Mouse (Mus musculus): ENCODE results near the gene Ppp1r27. TPM values are rescaled to one million over a fixed set of nuclear protein-coding genes. Genes with fewer than 3 reads are reported as not detected.
A peak's percentile ranks its signal among the peaks of the same experiment; 100 is the strongest.

Ppp1r27 gene
- polyA plus RNA-seq, 1 experiment from 2014 or later: 1.2 TPM

DNA sequence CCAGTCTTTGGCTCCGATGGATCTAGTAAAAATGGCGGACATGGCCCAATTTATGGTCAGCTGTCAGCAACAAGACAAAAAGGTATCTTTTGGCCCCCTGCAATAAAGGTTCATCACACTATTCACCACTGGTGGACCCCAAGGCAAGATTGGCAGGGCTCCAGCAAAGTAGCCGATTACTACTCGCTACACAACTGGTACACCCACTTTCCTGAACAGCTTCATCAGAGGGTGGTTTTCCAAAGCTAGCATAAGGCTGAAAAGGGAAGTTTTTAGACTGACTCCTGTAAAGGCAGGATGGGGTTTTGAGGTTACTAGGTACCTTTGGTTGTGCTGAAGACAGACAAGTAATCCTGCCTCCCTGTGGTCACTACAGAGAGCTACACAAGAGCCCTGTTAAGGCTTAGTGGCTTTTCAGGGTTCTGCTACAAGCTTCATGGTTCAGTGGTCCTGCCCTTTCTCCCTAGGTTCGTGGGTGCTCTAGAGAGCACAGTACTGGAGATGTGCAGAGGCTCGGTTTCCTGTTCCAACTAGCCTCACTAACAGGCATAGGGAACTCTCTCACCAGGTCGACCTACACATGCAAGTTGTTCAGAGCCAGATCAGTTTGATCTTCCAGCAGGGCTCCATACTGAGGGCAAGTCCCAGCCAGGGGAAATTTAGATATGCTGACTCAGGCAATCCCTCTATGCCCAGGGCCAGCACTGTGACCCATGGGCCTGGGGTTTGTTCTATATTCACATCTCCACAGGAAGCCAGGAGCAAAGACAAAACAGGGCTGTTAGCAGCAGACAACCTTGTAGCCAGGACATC, 26.5 kb upstream of the Ppp1r27 start:
- peaks cover 48% of the 10 kb centered on the region for H3K4me1 ChIP-seq (ENCODE audit: control insufficient read depth, low read depth, low read length)
- no peaks in the 10 kb centered on the region for H3K27me3 ChIP-seq (ENCODE audit: control insufficient read depth, insufficient read depth, low read depth, low read length)
- peak overlapping the region; percentile 81 for H3K27ac ChIP-seq (ENCODE audit: low read length)
- no peak for ATAC-seq (ENCODE audit: low read depth)
- peaks cover 16% of the 10 kb centered on the region for H3K36me3 ChIP-seq (ENCODE audit: control insufficient read depth, insufficient read depth)
- H3K4me2 ChIP-seq (ENCODE audit: low read depth, low read length): peak overlapping the region; percentile 41
- H3K9me3 ChIP-seq (replicated peaks; ENCODE audit: control insufficient read depth, low read length): no peaks in the 10 kb centered on the region
- no peak overlapping the region for H3K9ac ChIP-seq (ENCODE audit: low read depth, low read length)
- 71% methylated on average over 7 of the region's 7 CpGs for WGBS (ENCODE audit: insufficient replicate concordance)
- peak overlapping the region; percentile 18; the same call in 1 of the 2 replicates for H3K4me3 ChIP-seq (ENCODE audit: low read depth, low read length)

DNA sequence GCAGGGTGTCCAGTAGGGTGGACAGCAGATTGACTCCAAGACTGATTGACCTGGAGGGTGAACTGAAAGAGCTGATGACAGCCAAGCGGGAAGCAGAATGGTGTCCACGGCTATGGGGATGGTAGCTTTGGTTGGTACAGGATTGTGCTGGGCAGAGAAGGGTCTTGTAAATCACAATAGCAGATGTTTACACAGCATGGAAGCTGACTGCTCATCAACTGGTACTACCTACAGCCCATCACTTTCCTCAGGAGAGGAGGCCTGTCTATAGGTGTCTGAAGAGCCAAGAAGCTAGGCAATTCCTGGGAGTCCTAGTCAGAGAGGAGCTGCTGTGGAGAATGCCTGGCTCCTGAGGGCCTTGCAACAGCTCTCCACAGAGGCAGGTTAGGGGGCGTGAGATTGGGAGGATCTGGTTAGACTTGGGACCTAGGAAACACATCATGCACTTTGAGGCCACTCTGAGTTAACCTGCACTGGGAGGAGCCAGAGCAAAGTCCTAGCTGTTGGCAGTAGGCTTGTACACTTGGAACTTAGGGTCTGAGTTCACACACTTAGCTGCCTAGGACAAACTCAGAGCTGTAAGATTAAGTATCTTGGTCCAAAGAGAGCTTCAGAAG, 25.5 kb upstream of the Ppp1r27 start:
- peak overlapping the region; percentile 18; the same call in 1 of the 2 replicates for H3K4me3 ChIP-seq (ENCODE audit: low read depth, low read length)
- 0 out of 2 replicates have a peak overlapping the region, but pooled peaks have one; percentile 21 for H3K9ac ChIP-seq (ENCODE audit: low read depth, low read length)
- ATAC-seq (ENCODE audit: low read depth): no peak
- H3K9me3 ChIP-seq (replicated peaks; ENCODE audit: control insufficient read depth, low read length): no peaks in the 10 kb centered on the region
- no peaks in the 10 kb centered on the region for H3K27me3 ChIP-seq (ENCODE audit: control insufficient read depth, insufficient read depth, low read depth, low read length)
- peaks cover 49% of the 10 kb centered on the region for H3K4me1 ChIP-seq (ENCODE audit: control insufficient read depth, low read depth, low read length)
- H3K4me2 ChIP-seq (ENCODE audit: low read depth, low read length): peak overlapping the region; percentile 41
- WGBS (ENCODE audit: insufficient replicate concordance): 85% methylated on average over 3 of the region's 3 CpGs
- peak overlapping the region; percentile 81 for H3K27ac ChIP-seq (ENCODE audit: low read length)
- peaks cover 17% of the 10 kb centered on the region for H3K36me3 ChIP-seq (ENCODE audit: control insufficient read depth, insufficient read depth)

DNA sequence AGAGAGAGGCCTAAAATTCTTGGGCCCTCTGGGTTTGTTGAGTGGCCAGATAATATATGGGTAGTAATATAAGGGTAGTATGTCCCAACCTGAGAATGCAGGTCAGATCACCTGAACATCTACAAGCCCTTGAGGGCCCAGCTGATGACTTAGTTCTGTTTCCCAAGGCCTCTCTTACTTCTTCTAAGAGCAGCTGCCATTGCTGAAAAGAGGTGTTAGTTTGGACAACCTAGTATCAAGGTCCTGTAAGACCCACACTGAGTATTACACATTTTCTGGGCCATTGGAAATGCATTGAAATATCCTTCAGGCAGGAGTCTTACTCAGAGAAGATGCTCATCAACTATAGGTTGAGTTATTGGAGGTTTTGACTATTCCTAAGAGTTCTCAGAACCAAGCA, 25.0 kb upstream of the Ppp1r27 start:
- H3K4me3 ChIP-seq (ENCODE audit: low read depth, low read length): no peak overlapping the region
- no peak overlapping the region for H3K9ac ChIP-seq (ENCODE audit: low read depth, low read length)
- no peaks in the 10 kb centered on the region for H3K27me3 ChIP-seq (ENCODE audit: control insufficient read depth, insufficient read depth, low read depth, low read length)
- peaks cover 55% of the 10 kb centered on the region for H3K4me1 ChIP-seq (ENCODE audit: control insufficient read depth, low read depth, low read length)
- no peak overlapping the region for H3K4me2 ChIP-seq (ENCODE audit: low read depth, low read length)
- ATAC-seq (ENCODE audit: low read depth): no peak
- peaks cover 22% of the 10 kb centered on the region for H3K36me3 ChIP-seq (ENCODE audit: control insufficient read depth, insufficient read depth)
- H3K27ac ChIP-seq (ENCODE audit: low read length): peak overlapping the region; percentile 79
- H3K9me3 ChIP-seq (replicated peaks; ENCODE audit: control insufficient read depth, low read length): no peaks in the 10 kb centered on the region

DNA sequence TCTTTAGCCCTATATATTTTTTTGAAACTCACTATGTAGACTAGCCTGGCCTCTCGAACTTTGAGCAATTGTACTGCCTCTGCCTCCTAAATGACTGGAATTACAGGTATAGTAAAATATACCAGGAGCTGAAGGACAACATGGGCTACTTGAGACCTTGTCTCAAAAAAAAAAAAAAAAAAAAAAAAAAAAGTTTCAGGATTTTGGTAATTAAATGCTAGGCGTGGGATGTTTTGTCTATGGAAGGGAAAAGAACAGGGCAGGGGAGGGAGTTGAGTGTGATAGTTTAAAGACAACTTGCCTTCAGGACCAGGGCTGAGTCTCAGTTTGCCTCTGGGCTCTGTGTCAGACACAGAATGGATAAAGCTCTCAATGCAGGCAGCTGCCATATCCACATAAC, 24.1 kb upstream of the Ppp1r27 start:
- no peak overlapping the region for H3K4me3 ChIP-seq (ENCODE audit: low read depth, low read length)
- H3K4me1 ChIP-seq (ENCODE audit: control insufficient read depth, low read depth, low read length): peaks cover 52% of the 10 kb centered on the region
- WGBS (ENCODE audit: insufficient replicate concordance): 71% methylated on average over 2 of the region's 2 CpGs
- peak overlapping the region; percentile 13 for H3K27ac ChIP-seq (ENCODE audit: low read length)
- no peaks in the 10 kb centered on the region for H3K9me3 ChIP-seq (replicated peaks; ENCODE audit: control insufficient read depth, low read length)
- H3K27me3 ChIP-seq (ENCODE audit: control insufficient read depth, insufficient read depth, low read depth, low read length): no peaks in the 10 kb centered on the region
- H3K4me2 ChIP-seq (ENCODE audit: low read depth, low read length): no peak overlapping the region
- ATAC-seq (ENCODE audit: low read depth): no peak
- H3K9ac ChIP-seq (ENCODE audit: low read depth, low read length): no peak overlapping the region
- peaks cover 29% of the 10 kb centered on the region for H3K36me3 ChIP-seq (ENCODE audit: control insufficient read depth, insufficient read depth)

DNA sequence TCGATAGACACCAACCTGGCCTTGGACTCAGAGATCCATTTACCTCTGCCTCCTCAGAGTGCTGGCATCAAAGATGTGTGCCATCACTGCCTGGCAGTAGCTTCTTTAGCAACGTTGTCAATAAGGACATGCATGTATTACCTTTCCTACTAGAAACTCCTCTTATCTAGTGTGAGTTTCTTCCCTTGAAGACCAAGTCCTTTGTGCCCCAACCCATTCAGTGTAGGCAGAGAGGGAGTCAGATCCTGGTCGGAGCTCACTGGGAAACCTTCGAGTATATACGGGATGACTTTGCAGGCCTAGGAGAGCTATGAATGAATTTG, 23.3 kb upstream of the Ppp1r27 start:
- Histone ChIP-seq H3K36me3 (ENCODE audit: control insufficient read depth, insufficient read depth) (peaks cover 28% of the 10 kb centered on the region), H3K4me2 (ENCODE audit: low read depth, low read length) (peak overlapping the region; percentile 96), H3K9me3 (replicated peaks; ENCODE audit: control insufficient read depth, low read length) (no peaks in the 10 kb centered on the region), H3K27me3 (ENCODE audit: control insufficient read depth, insufficient read depth, low read depth, low read length) (no peaks in the 10 kb centered on the region), H3K4me3 (ENCODE audit: low read depth, low read length) (peak overlapping the region; percentile 97), H3K27ac (ENCODE audit: low read length) (no peak overlapping the region; the same call in 1 of the 2 replicates), H3K4me1 (ENCODE audit: control insufficient read depth, low read depth, low read length) (peaks cover 44% of the 10 kb centered on the region), H3K9ac (ENCODE audit: low read depth, low read length) (peak overlapping the region; percentile 89)
- ATAC-seq (ENCODE audit: low read depth): no peak
- 35% methylated on average over 5 of the region's 5 CpGs for WGBS (ENCODE audit: insufficient replicate concordance)

DNA sequence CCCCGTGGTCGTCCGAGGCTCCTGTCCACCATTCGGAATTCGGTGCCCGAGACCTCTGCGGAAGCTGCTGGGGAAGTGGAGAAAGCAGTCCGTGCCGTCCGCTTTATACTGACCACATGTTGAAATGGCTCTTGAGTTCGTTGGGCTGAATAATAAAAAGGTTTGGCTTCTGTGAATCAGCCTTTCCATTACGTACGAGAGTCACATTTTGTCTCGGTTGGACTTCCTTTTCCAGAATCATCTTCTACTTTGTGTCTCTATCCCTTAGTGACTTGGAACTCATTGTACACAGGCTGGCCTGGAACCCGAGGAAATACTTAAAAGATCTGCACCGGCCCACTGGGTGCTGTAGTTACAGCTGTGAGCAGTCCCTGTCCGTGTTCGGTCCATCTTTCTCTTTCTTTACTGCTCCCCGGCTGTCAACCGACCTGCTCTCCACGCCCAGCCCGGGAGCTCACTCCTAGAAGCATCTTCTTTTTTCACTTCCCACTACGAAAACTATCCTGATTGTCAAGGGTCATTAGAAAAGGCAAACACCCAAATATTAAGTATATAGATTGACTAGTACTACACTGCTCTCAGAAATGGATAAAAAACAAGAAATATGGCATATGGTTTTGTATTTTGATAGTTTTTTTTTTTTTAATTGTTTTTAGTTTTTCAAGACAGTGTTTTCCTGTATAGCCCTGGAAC, 22.8 kb upstream of the Ppp1r27 start:
- Histone ChIP-seq H3K27me3 (ENCODE audit: control insufficient read depth, insufficient read depth, low read depth, low read length) (no peaks in the 10 kb centered on the region), H3K4me2 (ENCODE audit: low read depth, low read length) (peak overlapping the region; percentile 96)
- ATAC-seq (ENCODE audit: low read depth): no peak

DNA sequence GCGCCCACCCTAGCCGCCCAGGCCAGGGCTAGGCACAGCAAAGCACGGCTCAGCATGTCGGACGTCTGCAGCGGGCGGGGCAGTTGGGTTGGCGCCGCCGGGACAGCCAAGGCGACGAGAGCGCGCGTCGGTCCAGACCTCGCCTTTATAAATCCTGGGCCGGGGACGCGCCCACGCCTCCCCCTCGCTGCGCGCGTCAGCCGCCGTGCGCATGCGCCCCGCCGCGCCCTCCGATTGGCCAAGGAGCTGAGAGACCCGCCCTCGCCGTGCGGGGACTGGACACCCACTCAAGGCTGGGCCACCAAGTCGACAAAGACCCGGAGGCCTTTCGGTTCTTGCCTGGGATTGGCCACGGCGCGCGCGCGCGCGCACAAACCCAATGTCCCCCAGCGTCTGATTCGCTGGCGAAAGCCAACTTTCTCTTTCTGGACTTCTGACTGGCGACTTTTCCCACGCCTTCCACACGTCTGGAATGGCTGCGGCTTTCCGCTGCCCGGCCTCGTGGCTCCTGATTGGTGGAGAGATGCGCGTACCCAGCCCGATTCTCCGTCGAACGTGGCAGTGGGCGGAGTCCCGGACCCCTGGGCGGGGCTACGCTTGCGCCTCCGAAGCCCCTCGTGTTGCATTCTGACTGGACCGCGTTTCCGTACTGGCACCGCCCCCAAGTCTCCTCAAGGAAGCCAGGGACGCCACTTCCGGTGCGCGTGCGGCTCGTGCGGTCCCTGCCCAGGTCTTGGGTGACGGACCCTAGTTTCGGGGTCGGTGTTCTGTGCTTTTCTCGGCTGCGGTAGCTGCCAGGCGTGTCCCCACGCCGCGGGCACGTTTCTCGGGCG, 22.0 kb upstream of the Ppp1r27 start, which contains the start of gene P4hb:
Gene P4hb, minus strand, starts transcription at position 502 of the 833 bp plus-strand sequence.
- no peaks in the 10 kb centered on the region for H3K27me3 ChIP-seq (ENCODE audit: control insufficient read depth, insufficient read depth, low read depth, low read length)
- H3K9ac ChIP-seq (ENCODE audit: low read depth, low read length): peak within 1 kb of the TSS; percentile 95
- H3K4me3 ChIP-seq (ENCODE audit: low read depth, low read length): peak within 1 kb of the TSS; percentile 97
- H3K36me3 ChIP-seq (ENCODE audit: control insufficient read depth, insufficient read depth): peaks cover 24% of the 10 kb centered on the region
- ATAC-seq (ENCODE audit: low read depth): peak; percentile 91
- H3K4me1 ChIP-seq (ENCODE audit: control insufficient read depth, low read depth, low read length): peaks cover 32% of the 10 kb centered on the region
- WGBS (ENCODE audit: insufficient replicate concordance): under 1% methylated on average over 94 of the region's 94 CpGs
- H3K9me3 ChIP-seq (replicated peaks; ENCODE audit: control insufficient read depth, low read length): no peaks in the 10 kb centered on the region
- peak within 1 kb of the TSS; percentile 96 for H3K4me2 ChIP-seq (ENCODE audit: low read depth, low read length)
- peak within 1 kb of the TSS; percentile 93 for H3K27ac ChIP-seq (ENCODE audit: low read length)

More for the DNA sequence above, 22.8 kb upstream of the Ppp1r27 start:
- Histone ChIP-seq H3K27ac (ENCODE audit: low read length) (peak overlapping the region; percentile 93), H3K4me3 (ENCODE audit: low read depth, low read length) (peak overlapping the region; percentile 97), H3K9me3 (replicated peaks; ENCODE audit: control insufficient read depth, low read length) (no peaks in the 10 kb centered on the region), H3K4me1 (ENCODE audit: control insufficient read depth, low read depth, low read length) (peaks cover 39% of the 10 kb centered on the region), H3K9ac (ENCODE audit: low read depth, low read length) (peak overlapping the region; percentile 89), H3K36me3 (ENCODE audit: control insufficient read depth, insufficient read depth) (peaks cover 25% of the 10 kb centered on the region)
- WGBS (ENCODE audit: insufficient replicate concordance): under 1% methylated on average over 23 of the region's 23 CpGs

DNA sequence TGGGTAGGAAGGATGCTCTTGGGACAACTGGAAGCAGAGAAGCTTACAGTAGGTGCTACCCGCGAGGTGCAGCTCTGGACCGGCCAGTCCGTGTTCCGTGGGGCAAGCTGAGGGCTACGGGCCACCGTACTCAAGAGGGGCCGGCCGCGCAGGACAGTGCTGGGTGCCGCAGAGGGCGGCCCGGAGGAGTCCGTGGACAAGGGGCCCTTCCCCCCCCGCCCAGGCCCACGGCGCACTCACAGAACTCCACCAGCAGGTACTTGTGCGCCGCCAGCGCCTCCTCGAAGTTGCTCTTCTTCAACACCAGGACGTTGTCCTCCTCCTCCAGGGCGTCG, 21.5 kb upstream of the Ppp1r27 start:
- peaks cover 32% of the 10 kb centered on the region for H3K4me1 ChIP-seq (ENCODE audit: control insufficient read depth, low read depth, low read length)
- peak overlapping the region; percentile 96 for H3K4me2 ChIP-seq (ENCODE audit: low read depth, low read length)
- ATAC-seq (ENCODE audit: low read depth): peak; percentile 1
- H3K9ac ChIP-seq (ENCODE audit: low read depth, low read length): peak overlapping the region; percentile 95
- WGBS (ENCODE audit: insufficient replicate concordance): under 1% methylated on average over 24 of the region's 24 CpGs
- no peaks in the 10 kb centered on the region for H3K9me3 ChIP-seq (replicated peaks; ENCODE audit: control insufficient read depth, low read length)
- no peaks in the 10 kb centered on the region for H3K27me3 ChIP-seq (ENCODE audit: control insufficient read depth, insufficient read depth, low read depth, low read length)
- peak overlapping the region; percentile 97 for H3K4me3 ChIP-seq (ENCODE audit: low read depth, low read length)
- peaks cover 28% of the 10 kb centered on the region for H3K36me3 ChIP-seq (ENCODE audit: control insufficient read depth, insufficient read depth)
- peak overlapping the region; percentile 88 for H3K27ac ChIP-seq (ENCODE audit: low read length)

Data from liver, embryonic 16.5 days (tissue).